Mouse (Mus musculus): ENCODE measurements around the gene Myod1. TPM values are rescaled to one million over a fixed set of nuclear protein-coding genes. Genes with fewer than 3 reads are reported as not detected.

Gene Myod1
- polyA plus RNA-seq, 1 experiment from 2014 or later = 4.0 TPM

- H3K4me1 ChIP-seq (ENCODE audit: control insufficient read depth, insufficient read depth, low read length) = peaks cover 11% of the 10 kb centered on the region; the same call in 1 of the 2 replicates
- no peaks in the 10 kb centered on the region for H3K36me3 ChIP-seq (ENCODE audit: control insufficient read depth, insufficient read depth, low read length)
- H3K9ac ChIP-seq (ENCODE audit: low read length) = peak within 1 kb of the TSS; percentile 36; the same call in 1 of the 2 replicates
- peak within 1 kb of the TSS; percentile 46 for H3K4me3 ChIP-seq (replicated peaks; ENCODE audit: low read length)
- ATAC-seq (ENCODE audit: insufficient read depth, low FRiP score) = peak; percentile 83
- H3K4me2 ChIP-seq (ENCODE audit: low read depth, low read length) = peak within 1 kb of the TSS; percentile 84
- H3K27ac ChIP-seq (ENCODE audit: low read length) = no peak within 1 kb of the TSS
- peaks cover 64% of the 10 kb centered on the region for H3K27me3 ChIP-seq (ENCODE audit: control insufficient read depth, insufficient read depth, low read length)
- no peaks in the 10 kb centered on the region for H3K9me3 ChIP-seq (replicated peaks; ENCODE audit: control insufficient read depth, low read length)
- under 1% methylated on average over 71 of the region's 93 CpGs for WGBS
Measured at GRCm38 (mm10) chr7:46396231-46396927, 20.1 kb downstream of the Myod1 start, which contains the start of gene Kcnc1. Gene Kcnc1 (plus strand): TSS chr7:46396497.

- Histone ChIP-seq H3K4me1 (ENCODE audit: control insufficient read depth, insufficient read depth, low read length) (peaks cover 11% of the 10 kb centered on the region; the same call in 1 of the 2 replicates), H3K36me3 (ENCODE audit: control insufficient read depth, insufficient read depth, low read length) (no peaks in the 10 kb centered on the region), H3K9me3 (replicated peaks; ENCODE audit: control insufficient read depth, low read length) (no peaks in the 10 kb centered on the region), H3K4me2 (ENCODE audit: low read depth, low read length) (peak overlapping the region; percentile 84), H3K27ac (ENCODE audit: low read length) (no peak overlapping the region), H3K9ac (ENCODE audit: low read length) (no peak overlapping the region), H3K27me3 (ENCODE audit: control insufficient read depth, insufficient read depth, low read length) (peaks cover 64% of the 10 kb centered on the region), H3K4me3 (replicated peaks; ENCODE audit: low read length) (peak overlapping the region; percentile 46)
- 1% methylated on average over 57 of the region's 64 CpGs for WGBS
- ATAC-seq (ENCODE audit: insufficient read depth, low FRiP score) = no peak
Measured at GRCm38 (mm10) chr7:46396928-46397731, 20.9 kb downstream of the Myod1 start.

GRCm38 (mm10) chr7:46397732-46398333 lies 21.6 kb downstream of the Myod1 start:
- H3K4me3 ChIP-seq (replicated peaks; ENCODE audit: low read length) = peak overlapping the region; percentile 46
- H3K36me3 ChIP-seq (ENCODE audit: control insufficient read depth, insufficient read depth, low read length) = no peaks in the 10 kb centered on the region
- WGBS = 11% methylated on average over 69 of the region's 70 CpGs
- H3K4me1 ChIP-seq (ENCODE audit: control insufficient read depth, insufficient read depth, low read length) = peaks cover 11% of the 10 kb centered on the region; the same call in 1 of the 2 replicates
- ATAC-seq (ENCODE audit: insufficient read depth, low FRiP score) = no peak
- H3K9ac ChIP-seq (ENCODE audit: low read length) = no peak overlapping the region
- H3K9me3 ChIP-seq (replicated peaks; ENCODE audit: control insufficient read depth, low read length) = no peaks in the 10 kb centered on the region
- no peak overlapping the region for H3K4me2 ChIP-seq (ENCODE audit: low read depth, low read length)
- no peak overlapping the region for H3K27ac ChIP-seq (ENCODE audit: low read length)
- H3K27me3 ChIP-seq (ENCODE audit: control insufficient read depth, insufficient read depth, low read length) = peaks cover 64% of the 10 kb centered on the region

- 49% methylated on average over 4 of the region's 4 CpGs for WGBS
- Histone ChIP-seq H3K27ac (ENCODE audit: low read length) (no peak overlapping the region), H3K4me2 (ENCODE audit: low read depth, low read length) (no peak overlapping the region), H3K4me1 (ENCODE audit: control insufficient read depth, insufficient read depth, low read length) (peaks cover 11% of the 10 kb centered on the region; the same call in 1 of the 2 replicates), H3K36me3 (ENCODE audit: control insufficient read depth, insufficient read depth, low read length) (no peaks in the 10 kb centered on the region), H3K9ac (ENCODE audit: low read length) (no peak overlapping the region), H3K9me3 (replicated peaks; ENCODE audit: control insufficient read depth, low read length) (no peaks in the 10 kb centered on the region), H3K4me3 (replicated peaks; ENCODE audit: low read length) (no peak overlapping the region), H3K27me3 (ENCODE audit: control insufficient read depth, insufficient read depth, low read length) (peaks cover 64% of the 10 kb centered on the region)
- no peak for ATAC-seq (ENCODE audit: insufficient read depth, low FRiP score)
Measured at GRCm38 (mm10) chr7:46398612-46399011, 22.3 kb downstream of the Myod1 start.

- H3K27me3 ChIP-seq (ENCODE audit: control insufficient read depth, insufficient read depth, low read length) = peaks cover 56% of the 10 kb centered on the region
Measured at GRCm38 (mm10) chr7:46399676-46400075, 23.4 kb downstream of the Myod1 start.

DNA sequence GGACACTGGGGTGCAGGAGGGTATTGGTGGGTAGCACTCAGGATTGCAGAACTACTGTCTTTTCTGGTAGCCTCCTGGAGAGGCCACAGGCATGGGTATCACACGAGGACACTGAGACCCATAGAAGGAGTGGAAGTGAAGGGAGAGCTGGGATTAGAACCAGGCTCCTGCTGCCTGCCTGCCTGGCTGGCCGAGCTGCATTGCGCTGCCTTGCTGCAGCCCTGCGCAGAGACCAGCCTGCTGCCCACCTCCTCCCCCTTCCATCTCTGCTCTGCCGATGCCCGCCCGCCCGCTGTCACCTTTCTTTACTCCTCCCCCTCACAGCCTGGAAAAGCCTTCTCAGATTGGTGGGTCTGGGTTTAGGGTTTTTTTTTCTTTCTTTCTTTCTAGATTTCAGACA lies 24.1 kb downstream of the Myod1 start:
- no peak for ATAC-seq (ENCODE audit: insufficient read depth, low FRiP score)
- WGBS = 35% methylated on average over 8 of the region's 8 CpGs
- no peaks in the 10 kb centered on the region for H3K9me3 ChIP-seq (replicated peaks; ENCODE audit: control insufficient read depth, low read length)

More at GRCm38 (mm10) chr7:46399676-46400075, 23.4 kb downstream of the Myod1 start:
- Histone ChIP-seq H3K36me3 (ENCODE audit: control insufficient read depth, insufficient read depth, low read length) (no peaks in the 10 kb centered on the region), H3K4me1 (ENCODE audit: control insufficient read depth, insufficient read depth, low read length) (peaks cover 11% of the 10 kb centered on the region; the same call in 1 of the 2 replicates), H3K27ac (ENCODE audit: low read length) (no peak overlapping the region), H3K9ac (ENCODE audit: low read length) (no peak overlapping the region), H3K4me2 (ENCODE audit: low read depth, low read length) (no peak overlapping the region), H3K4me3 (replicated peaks; ENCODE audit: low read length) (no peak overlapping the region), H3K9me3 (replicated peaks; ENCODE audit: control insufficient read depth, low read length) (no peaks in the 10 kb centered on the region)
- ATAC-seq (ENCODE audit: insufficient read depth, low FRiP score) = no peak
- WGBS = 80% methylated on average over 1 of the region's 1 CpGs

GRCm38 (mm10) chr7:46401371-46402180 lies 25.3 kb downstream of the Myod1 start:
- Histone ChIP-seq H3K4me2 (ENCODE audit: low read depth, low read length) (no peak overlapping the region), H3K4me1 (ENCODE audit: control insufficient read depth, insufficient read depth, low read length) (0 out of 2 replicates have a peak, but pooled peaks cover 3% of the 10 kb centered on the region), H3K4me3 (replicated peaks; ENCODE audit: low read length) (no peak overlapping the region), H3K27ac (ENCODE audit: low read length) (no peak overlapping the region), H3K36me3 (ENCODE audit: control insufficient read depth, insufficient read depth, low read length) (no peaks in the 10 kb centered on the region), H3K27me3 (ENCODE audit: control insufficient read depth, insufficient read depth, low read length) (peaks cover 37% of the 10 kb centered on the region), H3K9ac (ENCODE audit: low read length) (no peak overlapping the region), H3K9me3 (replicated peaks; ENCODE audit: control insufficient read depth, low read length) (no peaks in the 10 kb centered on the region)
- WGBS = 71% methylated on average over 3 of the region's 3 CpGs
- no peak for ATAC-seq (ENCODE audit: insufficient read depth, low FRiP score)

More for the DNA sequence above, 24.1 kb downstream of the Myod1 start:
- no peak overlapping the region for H3K4me2 ChIP-seq (ENCODE audit: low read depth, low read length)
- H3K4me3 ChIP-seq (replicated peaks; ENCODE audit: low read length) = no peak overlapping the region
- no peak overlapping the region for H3K9ac ChIP-seq (ENCODE audit: low read length)
- H3K27ac ChIP-seq (ENCODE audit: low read length) = no peak overlapping the region
- H3K4me1 ChIP-seq (ENCODE audit: control insufficient read depth, insufficient read depth, low read length) = peaks cover 11% of the 10 kb centered on the region; the same call in 1 of the 2 replicates
- H3K27me3 ChIP-seq (ENCODE audit: control insufficient read depth, insufficient read depth, low read length) = peaks cover 50% of the 10 kb centered on the region
- no peaks in the 10 kb centered on the region for H3K36me3 ChIP-seq (ENCODE audit: control insufficient read depth, insufficient read depth, low read length)

DNA sequence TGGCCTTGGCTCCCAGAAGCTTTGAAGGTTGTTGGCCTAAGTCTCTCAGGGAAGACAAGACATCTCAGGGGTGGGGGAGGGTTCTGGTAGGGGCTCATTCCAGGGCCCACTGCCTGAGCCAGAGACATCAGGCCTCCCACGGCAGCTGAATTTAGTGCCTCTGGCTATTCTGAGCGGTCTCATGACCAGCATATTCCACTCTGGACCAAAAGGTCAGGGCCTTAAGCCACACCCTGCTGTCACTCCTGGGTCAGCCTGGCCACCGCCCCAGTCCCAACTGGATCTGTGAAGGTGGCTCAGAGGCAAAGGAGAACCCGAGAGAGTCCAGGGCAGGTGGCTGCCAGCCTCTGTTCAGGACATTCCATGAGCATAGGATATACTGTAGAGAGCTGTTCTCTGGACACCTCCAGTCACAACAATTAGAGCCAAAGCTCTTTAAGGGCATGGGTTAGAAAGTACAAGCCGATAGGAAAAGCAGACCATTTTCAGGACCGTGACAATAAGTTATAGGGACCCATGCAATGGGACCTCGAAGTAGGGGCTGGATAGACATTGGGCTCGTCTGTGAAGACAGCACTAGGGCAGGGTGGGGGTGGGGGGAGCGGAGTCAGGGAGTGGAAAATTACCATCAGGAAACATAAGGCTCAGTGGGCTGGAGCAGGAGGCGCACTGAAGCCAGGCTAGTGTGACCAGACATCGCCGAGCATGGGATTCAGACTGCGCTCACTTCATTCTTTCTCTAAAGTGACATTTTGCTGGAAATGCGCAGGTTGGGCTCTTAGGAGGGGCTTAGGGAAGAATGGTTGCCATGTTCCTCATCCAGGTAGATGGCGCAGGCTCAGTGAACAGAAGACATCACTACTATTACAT lies 27.6 kb downstream of the Myod1 start:
- Histone ChIP-seq H3K4me3 (replicated peaks; ENCODE audit: low read length) (no peak overlapping the region), H3K4me1 (ENCODE audit: control insufficient read depth, insufficient read depth, low read length) (no peaks in the 10 kb centered on the region), H3K36me3 (ENCODE audit: control insufficient read depth, insufficient read depth, low read length) (no peaks in the 10 kb centered on the region), H3K9me3 (replicated peaks; ENCODE audit: control insufficient read depth, low read length) (no peaks in the 10 kb centered on the region), H3K4me2 (ENCODE audit: low read depth, low read length) (no peak overlapping the region), H3K27ac (ENCODE audit: low read length) (no peak overlapping the region), H3K27me3 (ENCODE audit: control insufficient read depth, insufficient read depth, low read length) (peaks cover 15% of the 10 kb centered on the region), H3K9ac (ENCODE audit: low read length) (no peak overlapping the region)
- 83% methylated on average over 15 of the region's 15 CpGs for WGBS
- ATAC-seq (ENCODE audit: insufficient read depth, low FRiP score) = no peak

Data from stomach, embryonic 16.5 days (tissue).